Mouse (Mus musculus) spleen, adult 2 months (tissue): Measurements from ENCODE around the gene Ror1.

Source experiments
- CTCF ChIP-seq: fragments of 200-500 bp; IDR thresholded peaks from 2 replicates; pipeline ENCODE4 v1.5.1; 2011; ENCODE audit warnings: mild to moderate bottlenecking, inconsistent platforms; ENCODE audit not compliant: insufficient read depth, insufficient read length, insufficient replicate concordance; ENCODE audit errors: extremely low read depth
- POLR2A ChIP-seq: fragments of 200-500 bp; IDR thresholded peaks from 2 replicates; pipeline ENCODE4 v1.6.1; 2011; ENCODE audit warnings: low read depth, low read length, inconsistent platforms

GRCm38 (mm10) chr4:100186781-100187180 is 91.2 kb downstream of the Ror1 start:
- TF ChIP-seq POLR2A, result no peak
- no peak for TF ChIP-seq CTCF
